Mouse (Mus musculus) liver, postnatal 0 days (tissue): ENCODE data around the gene Ptprd.

Experiments used
- CTCF ChIP-seq: sonication (generic); IDR thresholded peaks from 2 replicates; pipeline ENCODE4 v1.5.1; 2016; ENCODE audit warnings: antibody characterized with exemption, low read depth
- EP300 ChIP-seq: IDR thresholded peaks from 2 replicates; pipeline ENCODE4 v1.6.1; 2016; ENCODE audit warnings: antibody characterized with exemption, low read depth, mild to moderate bottlenecking

- no peak for TF ChIP-seq CTCF
- no peak for TF ChIP-seq EP300
These were observed 2217.2 kb downstream of the Ptprd start for GRCm38 (mm10) chr4:75994576-75994975.
